Mouse (Mus musculus): ENCODE measurements around the gene Orai2. TPM values are rescaled to one million over a fixed set of nuclear protein-coding genes. Genes with fewer than 3 reads are reported as not detected.
"Not testable (repeated sequence)": the region's sequence is repeated elsewhere in the genome, so short reads cannot be mapped to it uniquely, and the experiment has no call there.

The Orai2 gene
- polyA plus RNA-seq, 1 experiment from 2014 or later: 5.6 TPM

DNA sequence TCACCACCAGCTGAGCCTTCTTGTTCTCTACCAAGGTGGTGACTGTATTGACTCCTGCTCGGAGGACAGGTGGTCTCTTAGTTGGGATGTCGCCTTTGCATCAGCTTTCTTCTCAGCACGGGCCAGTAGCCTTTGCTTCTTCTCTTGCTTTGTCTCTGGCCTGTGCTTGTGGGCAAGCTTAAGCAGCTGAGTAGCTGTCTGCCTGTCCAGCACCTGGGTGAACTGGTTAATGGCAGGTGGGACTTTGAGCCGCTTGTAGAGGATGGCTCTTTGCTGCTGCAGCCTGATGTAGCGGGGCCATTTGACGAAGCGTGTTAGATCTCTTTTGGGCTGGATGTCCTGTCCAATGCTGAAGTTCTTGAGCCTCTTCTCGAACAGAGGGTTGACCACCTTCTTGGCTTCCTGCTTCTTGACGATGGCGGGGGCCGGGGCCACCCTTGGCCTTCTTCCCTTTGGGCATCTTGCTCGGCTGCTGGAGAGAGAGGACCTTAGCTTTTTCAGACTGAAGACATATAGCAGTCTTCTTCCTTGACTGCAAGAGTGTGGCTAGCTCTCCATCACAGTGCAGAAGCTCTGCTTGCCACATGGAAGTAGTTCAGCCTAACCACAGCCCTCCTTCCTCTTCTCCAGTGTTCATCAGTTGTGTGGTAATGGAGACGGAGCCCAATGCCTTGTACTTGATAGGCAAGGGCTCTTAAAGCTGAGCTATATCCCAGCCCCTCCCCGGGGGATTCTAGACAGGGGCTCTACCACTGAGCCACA, 41.0 kb upstream of the Orai2 start:
- not testable (repeated sequence) for H3K4me1 ChIP-seq (ENCODE audit: control insufficient read depth, insufficient read depth, low read length); H3K4me2 ChIP-seq (ENCODE audit: low read depth, severe bottlenecking); H3K36me3 ChIP-seq (ENCODE audit: control insufficient read depth, insufficient read depth, low read length); DNase-seq (ENCODE audit: low spot score); H3K27me3 ChIP-seq (ENCODE audit: control insufficient read depth, insufficient read depth, low read length); H3K27ac ChIP-seq (replicated peaks; ENCODE audit: low read depth, low read length); H3K9ac ChIP-seq (ENCODE audit: low read length); ATAC-seq (ENCODE audit: insufficient number of reproducible peaks, low FRiP score, low TSS enrichment, low read depth); H3K4me3 ChIP-seq (ENCODE audit: low read depth, low read length); H3K9me3 ChIP-seq (ENCODE audit: control insufficient read depth, low read length)
- WGBS: 92% methylated on average over 14 of the region's 14 CpGs

DNA sequence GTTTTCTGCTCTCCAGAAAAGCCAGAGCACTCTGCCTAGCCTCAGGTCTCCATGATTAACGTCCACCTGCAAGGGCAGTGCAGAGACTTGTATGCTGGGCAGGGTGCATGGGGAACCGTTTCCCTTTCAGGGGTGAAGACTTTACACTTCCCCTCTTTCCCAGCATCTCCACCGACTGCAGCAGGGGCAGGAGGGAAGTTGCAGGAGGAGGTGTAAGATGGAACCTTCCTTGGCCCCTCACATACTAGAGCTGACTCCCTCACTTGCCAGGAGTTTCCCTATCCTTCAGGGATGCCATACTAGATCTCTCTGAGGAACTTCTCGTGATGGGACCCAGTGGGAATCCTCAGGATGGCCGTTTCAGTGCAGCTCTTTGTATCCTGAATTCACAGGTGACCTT, 40.0 kb upstream of the Orai2 start:
- H3K4me1 ChIP-seq (ENCODE audit: control insufficient read depth, insufficient read depth, low read length): no peaks in the 10 kb centered on the region
- H3K9ac ChIP-seq (ENCODE audit: low read length): no peak overlapping the region
- no peak overlapping the region for H3K27ac ChIP-seq (replicated peaks; ENCODE audit: low read depth, low read length)
- H3K9me3 ChIP-seq (ENCODE audit: control insufficient read depth, low read length): no peaks in the 10 kb centered on the region; the same call in 1 of the 2 replicates
- no peak overlapping the region for H3K4me2 ChIP-seq (ENCODE audit: low read depth, severe bottlenecking)
- DNase-seq (ENCODE audit: low spot score): no peak
- no peak overlapping the region for H3K4me3 ChIP-seq (ENCODE audit: low read depth, low read length)
- H3K27me3 ChIP-seq (ENCODE audit: control insufficient read depth, insufficient read depth, low read length): no peaks in the 10 kb centered on the region
- H3K36me3 ChIP-seq (ENCODE audit: control insufficient read depth, insufficient read depth, low read length): no peaks in the 10 kb centered on the region
- WGBS: 78% methylated on average over 5 of the region's 5 CpGs
- ATAC-seq (ENCODE audit: insufficient number of reproducible peaks, low FRiP score, low TSS enrichment, low read depth): no peak

DNA sequence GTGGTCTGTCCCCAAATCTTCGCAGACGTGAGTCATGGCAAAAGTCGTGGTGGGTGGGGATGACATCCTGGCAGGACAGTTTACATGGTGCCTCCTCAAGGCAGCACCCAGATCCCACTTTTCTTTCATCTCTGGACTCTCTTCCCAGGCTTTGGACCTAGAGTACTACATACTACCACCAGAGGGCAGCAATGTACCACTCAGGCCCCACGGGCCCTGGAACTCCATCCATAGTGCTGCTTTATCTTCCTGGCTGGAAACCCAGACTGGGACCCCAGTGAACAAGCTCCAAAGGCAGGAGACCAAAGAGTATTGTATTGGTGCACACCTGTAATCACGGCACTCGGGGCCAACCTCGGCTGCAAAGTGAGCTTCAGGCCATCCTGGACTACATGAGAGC, 31.3 kb upstream of the Orai2 start:
- Histone ChIP-seq H3K27me3 (ENCODE audit: control insufficient read depth, insufficient read depth, low read length) (no peaks in the 10 kb centered on the region), H3K36me3 (ENCODE audit: control insufficient read depth, insufficient read depth, low read length) (no peaks in the 10 kb centered on the region), H3K9ac (ENCODE audit: low read length) (no peak overlapping the region), H3K27ac (replicated peaks; ENCODE audit: low read depth, low read length) (no peak overlapping the region), H3K4me2 (ENCODE audit: low read depth, severe bottlenecking) (no peak overlapping the region), H3K4me3 (ENCODE audit: low read depth, low read length) (no peak overlapping the region), H3K4me1 (ENCODE audit: control insufficient read depth, insufficient read depth, low read length) (peaks cover 3% of the 10 kb centered on the region; the same call in 1 of the 2 replicates), H3K9me3 (ENCODE audit: control insufficient read depth, low read length) (no peaks in the 10 kb centered on the region)
- ATAC-seq (ENCODE audit: insufficient number of reproducible peaks, low FRiP score, low TSS enrichment, low read depth) (peak; percentile 23; the same call in 1 of the 2 replicates), DNase-seq (ENCODE audit: low spot score) (peak; percentile 78)
- WGBS: 33% methylated on average over 7 of the region's 7 CpGs

DNA sequence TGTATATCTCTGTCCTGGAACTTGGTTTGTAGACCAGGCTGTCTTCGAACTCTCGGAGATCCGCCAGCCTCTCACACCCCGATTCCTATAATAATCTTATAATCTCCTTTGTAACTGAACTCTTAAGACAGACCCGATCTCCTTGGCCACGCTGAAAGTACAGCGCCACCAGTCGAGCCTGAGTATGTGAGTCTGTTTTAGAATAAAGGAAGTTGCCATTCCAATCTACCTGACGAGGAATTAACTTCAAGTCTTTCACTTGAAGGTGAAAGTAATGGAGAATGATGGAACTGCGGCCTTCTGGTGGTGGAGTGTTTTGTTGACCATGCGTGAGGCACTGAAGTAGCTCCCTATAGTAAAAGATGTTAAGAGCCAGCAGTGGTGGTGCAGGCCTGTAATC, 29.0 kb upstream of the Orai2 start:
- peak; percentile 30 for DNase-seq (ENCODE audit: low spot score)
- H3K9ac ChIP-seq (ENCODE audit: low read length): peak overlapping the region; percentile 80
- H3K4me2 ChIP-seq (ENCODE audit: low read depth, severe bottlenecking): peak overlapping the region; percentile 46
- no peaks in the 10 kb centered on the region for H3K9me3 ChIP-seq (ENCODE audit: control insufficient read depth, low read length)
- no peaks in the 10 kb centered on the region for H3K27me3 ChIP-seq (ENCODE audit: control insufficient read depth, insufficient read depth, low read length)
- H3K4me1 ChIP-seq (ENCODE audit: control insufficient read depth, insufficient read depth, low read length): peaks cover 3% of the 10 kb centered on the region; the same call in 1 of the 2 replicates
- no peak overlapping the region for H3K27ac ChIP-seq (replicated peaks; ENCODE audit: low read depth, low read length)
- ATAC-seq (ENCODE audit: insufficient number of reproducible peaks, low FRiP score, low TSS enrichment, low read depth): no peak
- H3K4me3 ChIP-seq (ENCODE audit: low read depth, low read length): peak overlapping the region; percentile 67
- 32% methylated on average over 11 of the region's 11 CpGs for WGBS
- H3K36me3 ChIP-seq (ENCODE audit: control insufficient read depth, insufficient read depth, low read length): peaks cover 10% of the 10 kb centered on the region; the same call in 1 of the 2 replicates

DNA sequence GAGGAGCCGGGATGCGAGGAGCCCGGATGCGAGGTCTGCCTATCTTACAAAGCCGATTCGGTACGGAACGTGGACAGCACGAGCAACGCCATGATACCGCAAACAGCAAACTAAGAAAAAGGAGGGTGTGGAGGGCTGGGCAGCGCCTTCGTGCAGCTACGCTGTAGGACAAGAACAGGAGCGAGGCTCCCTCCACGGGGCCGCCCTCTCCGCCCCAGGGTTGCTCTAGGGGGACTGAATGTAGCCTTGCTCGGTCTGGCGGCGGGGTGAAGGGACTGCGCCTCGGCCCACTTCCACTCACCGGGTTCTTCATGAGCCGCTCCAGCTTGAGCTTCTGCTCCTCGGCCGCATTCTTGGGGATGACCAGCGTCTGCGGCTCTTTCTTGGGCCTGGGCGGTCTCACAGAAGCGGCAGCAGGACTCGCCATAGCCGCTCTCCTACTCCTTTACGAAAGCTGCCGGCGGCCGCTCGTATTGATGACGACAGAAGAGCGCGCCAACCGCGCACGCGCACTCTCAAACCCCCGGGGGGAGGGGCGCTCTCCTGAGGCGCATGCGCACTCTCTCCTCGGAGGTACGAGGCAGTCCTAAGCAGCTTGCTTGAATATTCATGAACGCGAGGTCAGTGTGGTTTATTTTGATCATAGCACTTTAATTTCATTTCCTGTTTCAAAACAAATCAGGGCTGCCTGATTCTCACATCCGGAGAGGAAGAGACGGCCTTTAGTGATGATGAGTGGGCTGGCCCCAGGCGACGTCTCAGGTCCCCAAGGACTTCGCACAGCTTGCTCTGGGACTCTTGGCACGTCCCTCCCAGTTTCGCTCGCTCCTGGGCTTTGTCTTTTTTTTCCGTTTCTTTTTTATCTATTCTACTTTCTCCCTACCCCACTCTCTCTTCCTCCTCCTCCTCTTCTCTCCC, 28.2 kb upstream of the Orai2 start, which contains the start of gene Prkrip1:
TSS of gene Prkrip1 (minus strand) at position 490 of the 918 bp plus-strand sequence.
- Histone ChIP-seq H3K27ac (replicated peaks; ENCODE audit: low read depth, low read length) (no peak within 1 kb of the TSS), H3K4me1 (ENCODE audit: control insufficient read depth, insufficient read depth, low read length) (peaks cover 3% of the 10 kb centered on the region; the same call in 1 of the 2 replicates), H3K36me3 (ENCODE audit: control insufficient read depth, insufficient read depth, low read length) (peaks cover 10% of the 10 kb centered on the region; the same call in 1 of the 2 replicates), H3K27me3 (ENCODE audit: control insufficient read depth, insufficient read depth, low read length) (no peaks in the 10 kb centered on the region), H3K4me3 (ENCODE audit: low read depth, low read length) (peak within 1 kb of the TSS; percentile 67), H3K4me2 (ENCODE audit: low read depth, severe bottlenecking) (peak within 1 kb of the TSS; percentile 81), H3K9me3 (ENCODE audit: control insufficient read depth, low read length) (no peaks in the 10 kb centered on the region), H3K9ac (ENCODE audit: low read length) (peak within 1 kb of the TSS; percentile 80)
- peak; percentile 74 for ATAC-seq (ENCODE audit: insufficient number of reproducible peaks, low FRiP score, low TSS enrichment, low read depth)
- under 1% methylated on average over 60 of the region's 62 CpGs for WGBS
- peak; percentile 99 for DNase-seq (ENCODE audit: low spot score)

DNA sequence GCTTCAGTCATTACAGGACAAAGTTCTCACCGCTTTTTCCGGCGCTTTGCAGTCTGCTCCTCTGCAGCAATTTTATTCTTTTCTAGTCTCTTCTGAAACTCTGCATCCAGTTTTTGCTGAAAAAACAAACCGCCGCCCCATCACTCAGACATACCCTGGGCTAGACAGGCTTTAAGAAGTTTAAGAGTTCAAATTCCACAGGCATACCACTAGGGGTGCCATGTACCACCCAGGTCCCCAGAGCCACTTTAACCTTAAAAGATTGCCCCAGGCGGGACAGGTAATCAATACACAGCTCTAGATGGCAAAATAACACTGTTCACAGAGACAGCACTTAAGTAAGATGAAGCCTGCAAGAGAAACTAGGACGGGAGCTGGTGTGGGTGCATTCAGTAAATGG, 21.4 kb upstream of the Orai2 start:
- Histone ChIP-seq H3K9me3 (ENCODE audit: control insufficient read depth, low read length) (no peaks in the 10 kb centered on the region), H3K4me2 (ENCODE audit: low read depth, severe bottlenecking) (no peak overlapping the region), H3K27me3 (ENCODE audit: control insufficient read depth, insufficient read depth, low read length) (no peaks in the 10 kb centered on the region), H3K27ac (replicated peaks; ENCODE audit: low read depth, low read length) (no peak overlapping the region), H3K4me1 (ENCODE audit: control insufficient read depth, insufficient read depth, low read length) (no peaks in the 10 kb centered on the region), H3K4me3 (ENCODE audit: low read depth, low read length) (no peak overlapping the region), H3K36me3 (ENCODE audit: control insufficient read depth, insufficient read depth, low read length) (peaks cover 18% of the 10 kb centered on the region; the same call in 1 of the 2 replicates), H3K9ac (ENCODE audit: low read length) (no peak overlapping the region)
- WGBS: 85% methylated on average over 7 of the region's 7 CpGs
- DNase-seq (ENCODE audit: low spot score) (no peak), ATAC-seq (ENCODE audit: insufficient number of reproducible peaks, low FRiP score, low TSS enrichment, low read depth) (no peak)

DNA sequence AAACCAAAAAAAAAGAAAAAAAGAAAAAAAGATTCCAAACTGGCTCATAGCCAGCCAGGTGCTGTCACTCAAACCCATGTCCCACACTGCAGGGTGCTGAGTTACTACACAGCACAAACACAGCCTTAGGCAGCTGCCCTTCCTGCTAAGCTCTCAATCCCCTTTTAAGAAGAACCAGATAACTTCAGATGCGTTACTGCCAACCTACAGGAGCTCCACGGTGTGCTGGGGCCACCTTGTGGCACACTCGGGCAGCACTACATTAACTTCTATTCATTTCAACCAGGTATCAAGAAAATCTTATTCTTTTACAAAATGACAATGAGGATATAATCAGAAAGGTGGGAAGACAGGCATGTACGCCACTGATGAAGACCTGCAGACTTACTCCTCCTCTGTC, 16.2 kb upstream of the Orai2 start:
- Histone ChIP-seq H3K27me3 (ENCODE audit: control insufficient read depth, insufficient read depth, low read length) (no peaks in the 10 kb centered on the region), H3K4me3 (ENCODE audit: low read depth, low read length) (no peak overlapping the region), H3K27ac (replicated peaks; ENCODE audit: low read depth, low read length) (no peak overlapping the region), H3K4me1 (ENCODE audit: control insufficient read depth, insufficient read depth, low read length) (no peaks in the 10 kb centered on the region), H3K9ac (ENCODE audit: low read length) (no peak overlapping the region), H3K9me3 (ENCODE audit: control insufficient read depth, low read length) (no peaks in the 10 kb centered on the region), H3K36me3 (ENCODE audit: control insufficient read depth, insufficient read depth, low read length) (peaks cover 12% of the 10 kb centered on the region), H3K4me2 (ENCODE audit: low read depth, severe bottlenecking) (no peak overlapping the region)
- 51% methylated on average over 4 of the region's 4 CpGs for WGBS
- DNase-seq (ENCODE audit: low spot score) (peak; percentile 50), ATAC-seq (ENCODE audit: insufficient number of reproducible peaks, low FRiP score, low TSS enrichment, low read depth) (no peak)

DNA sequence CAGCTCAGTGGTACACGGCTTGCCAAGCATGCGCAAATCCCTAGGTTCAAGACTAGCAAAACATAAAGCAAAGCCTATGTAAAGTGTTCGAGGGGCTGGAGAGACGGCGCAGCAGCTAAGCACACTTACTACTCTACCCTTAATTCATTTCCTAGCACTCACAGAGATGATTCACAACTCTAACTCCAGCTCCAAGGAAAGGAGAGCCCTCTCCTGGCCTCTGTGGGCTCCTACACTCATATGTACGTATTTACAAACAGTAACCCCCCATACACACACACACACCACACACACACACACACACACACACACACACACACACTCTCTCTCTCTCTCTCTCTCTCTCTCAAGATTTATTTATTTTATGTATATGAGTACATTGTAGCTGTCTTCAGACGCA, 13.3 kb upstream of the Orai2 start:
- no peaks in the 10 kb centered on the region for H3K9me3 ChIP-seq (ENCODE audit: control insufficient read depth, low read length)
- DNase-seq (ENCODE audit: low spot score) (no peak), ATAC-seq (ENCODE audit: insufficient number of reproducible peaks, low FRiP score, low TSS enrichment, low read depth) (no peak)
- peaks cover 20% of the 10 kb centered on the region for H3K36me3 ChIP-seq (ENCODE audit: control insufficient read depth, insufficient read depth, low read length)
- no peak overlapping the region for H3K9ac ChIP-seq (ENCODE audit: low read length)
- no peaks in the 10 kb centered on the region for H3K27me3 ChIP-seq (ENCODE audit: control insufficient read depth, insufficient read depth, low read length)
- no peak overlapping the region for H3K4me3 ChIP-seq (ENCODE audit: low read depth, low read length)
- H3K4me1 ChIP-seq (ENCODE audit: control insufficient read depth, insufficient read depth, low read length): no peaks in the 10 kb centered on the region
- H3K4me2 ChIP-seq (ENCODE audit: low read depth, severe bottlenecking): no peak overlapping the region
- 92% methylated on average over 7 of the region's 7 CpGs for WGBS
- H3K27ac ChIP-seq (replicated peaks; ENCODE audit: low read depth, low read length): no peak overlapping the region
